Mouse (Mus musculus) CH12.LX (cell line): ENCODE results near the gene Nfic.

Experiments
- BHLHE40 ChIP-seq: IDR thresholded peaks from 2 replicates; pipeline ENCODE4 v1.6.1; 2011; ENCODE audit warnings: mild to moderate bottlenecking, low read depth, low read length, improper control_type of control experiment
- CTCF ChIP-seq, 2 experiments: IDR thresholded peaks in 1 of 2; conservative IDR thresholded peaks in 1 of 2; 2 replicates each; pipeline ENCODE4 v1.5.1; 2011 to 2012; ENCODE audit warnings: low read depth in 2 of 2, low read length in 2 of 2, improper control_type of control experiment in 1 of 2, inconsistent platforms in 1 of 2, mild to moderate bottlenecking in 1 of 2, moderate library complexity in 1 of 2
- E2F4 ChIP-seq: IDR thresholded peaks from 2 replicates; pipeline ENCODE4 v1.6.1; 2011; ENCODE audit warnings: low read depth, low read length, improper control_type of control experiment; ENCODE audit not compliant: insufficient replicate concordance
- ETS1 ChIP-seq: conservative IDR thresholded peaks from 2 replicates; pipeline ENCODE4 v1.6.1; 2012; ENCODE audit warnings: low read depth, mild to moderate bottlenecking, inconsistent platforms, low read length, improper control_type of control experiment, moderate library complexity
- JUND ChIP-seq: conservative IDR thresholded peaks from 2 replicates; pipeline ENCODE4 v1.6.1; 2011; ENCODE audit warnings: low read depth, low read length, improper control_type of control experiment
- KAT2A ChIP-seq: IDR thresholded peaks from 2 replicates; pipeline ENCODE4 v1.6.1; 2012; ENCODE audit warnings: low read length, improper control_type of control experiment, inconsistent platforms; ENCODE audit not compliant: insufficient replicate concordance
- MAX ChIP-seq: IDR thresholded peaks from 2 replicates; pipeline ENCODE4 v1.6.1; 2011; ENCODE audit warnings: low read length, improper control_type of control experiment
- MXI1 ChIP-seq: IDR thresholded peaks from 2 replicates; pipeline ENCODE4 v1.6.1; 2011; ENCODE audit warnings: mild to moderate bottlenecking, low read depth, low read length, improper control_type of control experiment
- POLR2A ChIP-seq: IDR thresholded peaks from 2 replicates; pipeline ENCODE4 v1.6.1; 2011; ENCODE audit warnings: low read depth, mild to moderate bottlenecking, improper control_type of control experiment, low read length
- POLR2AphosphoS2 ChIP-seq: IDR thresholded peaks from 2 replicates; pipeline ENCODE4 v1.6.1; 2011; ENCODE audit warnings: low read depth, low read length, improper control_type of control experiment
- RAD21 ChIP-seq: IDR thresholded peaks from 2 replicates; pipeline ENCODE4 v1.6.1; 2011; ENCODE audit warnings: low read depth, mild to moderate bottlenecking, low read length, improper control_type of control experiment, moderate library complexity
- ZC3H11A ChIP-seq: IDR thresholded peaks from 2 replicates; pipeline ENCODE4 v1.6.1; 2012; ENCODE audit warnings: low read depth, mild to moderate bottlenecking, inconsistent platforms, low read length, improper control_type of control experiment
- ZMIZ1 ChIP-seq: IDR thresholded peaks from 2 replicates; pipeline ENCODE4 v1.6.1; 2012; ENCODE audit warnings: low read depth, mild to moderate bottlenecking, inconsistent platforms, low read length, improper control_type of control experiment
- ZNF384 ChIP-seq: IDR thresholded peaks from 2 replicates; pipeline ENCODE4 v1.6.1; 2012; ENCODE audit warnings: low read depth, low read length, improper control_type of control experiment, inconsistent platforms

GRCm38 (mm10) chr10:81496969-81497368, 41.5 kb upstream of the Nfic start:
- TF ChIP-seq MAX (no peak), E2F4 (no peak), MXI1 (no peak), CTCF (conservative IDR thresholded peaks at IDR 0.05 in 1 of 2, IDR thresholded peaks at IDR 0.05 in 1 of 2; ENCODE audit: low read depth in 2 of 2, low read length in 2 of 2) (no peak), ZNF384 (no peak), POLR2A (no peak), RAD21 (no peak), KAT2A (no peak), BHLHE40 (no peak), ETS1 (peak; percentile 32; the same call in 1 of the 2 replicates), ZMIZ1 (no peak), ZC3H11A (no peak), JUND (no peak), POLR2AphosphoS2 (no peak)
